Mouse (Mus musculus) limb, embryonic 14.5 days (tissue): ENCODE results near the gene Aim2. TPM values are rescaled to one million over a fixed set of nuclear protein-coding genes. Genes with fewer than 3 reads are reported as not detected.

Source experiments
- ATAC-seq: fragments of 200-750 bp; cut with Nextera tagmentation; 2 replicates; pipeline ENCODE4 v1.8.0; 2017; ENCODE audit warnings: low read depth, moderate number of reproducible peaks, moderate TSS enrichment; ENCODE audit not compliant: low FRiP score
- DNase-seq: peaks from one replicate; pipeline ENCODE4 v3.0.0-alpha.2; 2015; ENCODE audit warnings: low spot score
- H3K27ac ChIP-seq: fragments of 300-500 bp; sonication (generic); replicated peaks from 2 replicates; pipeline ENCODE4 v1.5.1; 2014; ENCODE audit warnings: low read depth, mild to moderate bottlenecking, low read length, moderate library complexity, mixed read lengths
- H3K27me3 ChIP-seq: fragments of 300-500 bp; sonication (generic); 2 replicates; pipeline ENCODE4 v1.6.1; 2014; ENCODE audit warnings: low read length, mixed read lengths; ENCODE audit not compliant: control insufficient read depth, insufficient read depth
- H3K36me3 ChIP-seq: fragments of 300-500 bp; sonication (generic); 2 replicates; pipeline ENCODE4 v1.6.1; 2014; ENCODE audit warnings: mild to moderate bottlenecking, low read length, moderate library complexity, mixed read lengths; ENCODE audit not compliant: control insufficient read depth, insufficient read depth
- H3K4me1 ChIP-seq: fragments of 300-500 bp; sonication (generic); 2 replicates; pipeline ENCODE4 v1.6.1; 2014; ENCODE audit warnings: antibody characterized with exemption, low read length, mixed read lengths; ENCODE audit not compliant: control insufficient read depth, insufficient read depth
- H3K4me2 ChIP-seq: fragments of 300-500 bp; sonication (generic); replicated peaks from 2 replicates; pipeline ENCODE4 v1.6.1; 2014; ENCODE audit warnings: low read depth, mild to moderate bottlenecking, low read length, moderate library complexity; ENCODE audit not compliant: severe bottlenecking
- H3K4me3 ChIP-seq: fragments of 300-500 bp; sonication (generic); replicated peaks from 2 replicates; pipeline ENCODE4 v1.5.1; 2014; ENCODE audit warnings: low read length
- H3K9ac ChIP-seq: fragments of 300-500 bp; sonication (generic); 2 replicates; pipeline ENCODE4 v1.6.1; 2014; ENCODE audit warnings: mild to moderate bottlenecking, low read depth, low read length, moderate library complexity; ENCODE audit not compliant: severe bottlenecking
- H3K9me3 ChIP-seq: fragments of 300-500 bp; sonication (generic); 2 replicates; pipeline ENCODE4 v1.6.1; 2016; ENCODE audit warnings: low read length; ENCODE audit not compliant: control insufficient read depth
- POLR2A ChIP-seq: fragments of 200-500 bp; IDR thresholded peaks from 2 replicates; pipeline ENCODE4 v1.8.0; 2012; ENCODE audit warnings: inconsistent platforms, mild to moderate bottlenecking, moderate library complexity, borderline replicate concordance; ENCODE audit not compliant: insufficient read depth, insufficient read length; ENCODE audit errors: extremely low read depth
- WGBS: fragments of 180-500 bp; shearing (Covaris S2); extraction: QIAGEN DNeasy Blood & Tissue Kit; methylation state at CpG from one replicate; pipeline ENCODE4 v1.1.7; 2014; 5-methylcytosine and 5-hydroxymethylcytosine counted together
- polyA plus RNA-seq, 2 experiments: library from polyadenylated mRNA; depleted of rRNA in 1 of 2; stranded (reverse) in 1 of 2; unstranded in 1 of 2; fragments of >200 nt; fragmentation: Nextera tagmentation in 1 of 2; extraction: Ambion mirVana in 1 of 2; gene quantifications; 2 replicates each; pipeline versions ENCODE4 v1.2.1 to v1.2.3; 2012 to 2014

Gene Aim2
- polyA plus RNA-seq, 2 experiments, result 0.80 to 1.1 TPM

GRCm38 (mm10) chr1:173411863-173412262 is 61.2 kb downstream of the Aim2 start:
- 89% methylated on average over 4 of the region's 4 CpGs for WGBS
- DNase-seq, result no peak
- 0 out of 2 replicates have a peak, but pooled peaks cover 2% of the 10 kb centered on the region for H3K4me1 ChIP-seq
- H3K4me2 ChIP-seq, result no peak overlapping the region
- no peak overlapping the region for H3K27ac ChIP-seq
- H3K4me3 ChIP-seq, result no peak overlapping the region
- no peaks in the 10 kb centered on the region for H3K27me3 ChIP-seq
- no peak overlapping the region for H3K9ac ChIP-seq
- TF ChIP-seq POLR2A, result no peak
- no peaks in the 10 kb centered on the region for H3K36me3 ChIP-seq
- no peak for ATAC-seq
- no peaks in the 10 kb centered on the region for H3K9me3 ChIP-seq

GRCm38 (mm10) chr1:173414631-173415030 is 64.0 kb downstream of the Aim2 start:
- Histone ChIP-seq H3K4me2 (no peak overlapping the region), H3K9me3 (no peaks in the 10 kb centered on the region), H3K4me3 (no peak overlapping the region), H3K27ac (no peak overlapping the region), H3K4me1 (0 out of 2 replicates have a peak, but pooled peaks cover 2% of the 10 kb centered on the region), H3K36me3 (no peaks in the 10 kb centered on the region), H3K27me3 (no peaks in the 10 kb centered on the region), H3K9ac (no peak overlapping the region)
- TF ChIP-seq POLR2A, result no peak
- 49% methylated on average over 3 of the region's 3 CpGs for WGBS
- ATAC-seq (no peak), DNase-seq (no peak)

- 71% methylated on average over 3 of the region's 3 CpGs for WGBS
- no peak for DNase-seq
- no peaks in the 10 kb centered on the region for H3K36me3 ChIP-seq
These were observed 67.8 kb downstream of the Aim2 start for GRCm38 (mm10) chr1:173418516-173418915.

GRCm38 (mm10) chr1:173418936-173419621 is 68.4 kb downstream of the Aim2 start:
- DNase-seq (no peak), ATAC-seq (no peak)
- Histone ChIP-seq H3K4me2 (no peak overlapping the region), H3K27me3 (no peaks in the 10 kb centered on the region), H3K9me3 (no peaks in the 10 kb centered on the region), H3K4me3 (no peak overlapping the region), H3K4me1 (0 out of 2 replicates have a peak, but pooled peaks cover 2% of the 10 kb centered on the region), H3K36me3 (no peaks in the 10 kb centered on the region), H3K9ac (no peak overlapping the region), H3K27ac (no peak overlapping the region)
- no peak for TF ChIP-seq POLR2A
- WGBS, result 82% methylated on average over 1 of the region's 1 CpGs

More at GRCm38 (mm10) chr1:173418516-173418915, 67.8 kb downstream of the Aim2 start:
- H3K9ac ChIP-seq, result no peak overlapping the region
- no peaks in the 10 kb centered on the region for H3K9me3 ChIP-seq
- no peak overlapping the region for H3K27ac ChIP-seq
- no peak overlapping the region for H3K4me2 ChIP-seq
- H3K4me3 ChIP-seq, result no peak overlapping the region
- no peak for ATAC-seq
- 0 out of 2 replicates have a peak, but pooled peaks cover 2% of the 10 kb centered on the region for H3K4me1 ChIP-seq
- TF ChIP-seq POLR2A, result no peak
- H3K27me3 ChIP-seq, result no peaks in the 10 kb centered on the region

- no peak overlapping the region for H3K4me3 ChIP-seq
- no peaks in the 10 kb centered on the region for H3K9me3 ChIP-seq
- no peak for TF ChIP-seq POLR2A
- WGBS, result 73% methylated on average over 6 of the region's 6 CpGs
- no peak overlapping the region for H3K27ac ChIP-seq
- no peaks in the 10 kb centered on the region for H3K27me3 ChIP-seq
- no peaks in the 10 kb centered on the region for H3K4me1 ChIP-seq
- H3K9ac ChIP-seq, result no peak overlapping the region
- no peak overlapping the region for H3K4me2 ChIP-seq
- ATAC-seq (no peak), DNase-seq (no peak)
- H3K36me3 ChIP-seq, result no peaks in the 10 kb centered on the region
These were observed 69.7 kb downstream of the Aim2 start for GRCm38 (mm10) chr1:173420374-173420773.
